Mouse (Mus musculus) MEL (cell line): ENCODE measurements around the gene Sphk2. TPM values are rescaled to one million over a fixed set of nuclear protein-coding genes. Genes with fewer than 3 reads are reported as not detected.

Experiments
- DNase-seq: peaks from one replicate; pipeline ENCODE4 v3.0.0; 2011; ENCODE audit warnings: low read depth, low spot score
- H3K27ac ChIP-seq: 2 replicates; pipeline ENCODE4 v1.5.1; 2012; ENCODE audit warnings: low read depth, mild to moderate bottlenecking, control low read depth, low read length, moderate library complexity; ENCODE audit not compliant: control insufficient read depth
- H3K27me3 ChIP-seq, 2 experiments: fragments of 150-350 bp in 1 of 2; sonication (generic) in 1 of 2; 2 replicates each; pipeline ENCODE4 v1.6.1; 2012; ENCODE audit warnings: low read length in 2 of 2, mild to moderate bottlenecking in 2 of 2, improper control_type of control experiment in 1 of 2, moderate library complexity in 1 of 2; ENCODE audit not compliant: insufficient read depth in 2 of 2, control insufficient read depth in 1 of 2
- H3K36me3 ChIP-seq, 2 experiments: 2 replicates each; pipeline ENCODE4 v1.6.1; 2012 to 2014; ENCODE audit warnings: low read length in 2 of 2, improper control_type of control experiment in 1 of 2, inconsistent platforms in 1 of 2, mild to moderate bottlenecking in 1 of 2; ENCODE audit not compliant: insufficient read depth in 2 of 2, control insufficient read depth in 1 of 2
- H3K4me1 ChIP-seq, 2 experiments: fragments of 150-350 bp in 1 of 2; sonication (generic) in 1 of 2; 2 replicates each; pipeline ENCODE4 v1.6.1; 2012; ENCODE audit warnings: low read length in 2 of 2, improper control_type of control experiment in 1 of 2, mild to moderate bottlenecking in 1 of 2; ENCODE audit not compliant: insufficient read depth in 2 of 2, control insufficient read depth in 1 of 2
- H3K4me3 ChIP-seq, 2 experiments: fragments of 150-350 bp in 1 of 2; sonication (generic) in 1 of 2; 2 replicates each; pipeline ENCODE4 v1.5.1; 2012; ENCODE audit warnings: low read depth in 2 of 2, low read length in 2 of 2, mild to moderate bottlenecking in 2 of 2, moderate library complexity in 2 of 2, control low read depth in 1 of 2, improper control_type of control experiment in 1 of 2; ENCODE audit not compliant: control insufficient read depth in 1 of 2, insufficient read depth in 1 of 2
- H3K79me2 ChIP-seq: 2 replicates; pipeline ENCODE4 v1.6.1; 2012; ENCODE audit warnings: mild to moderate bottlenecking, low read length, moderate library complexity; ENCODE audit not compliant: control insufficient read depth, poor library complexity, insufficient read depth
- H3K9ac ChIP-seq: 2 replicates; pipeline ENCODE4 v1.6.1; 2012; ENCODE audit warnings: low read depth, mild to moderate bottlenecking, control low read depth, low read length, moderate library complexity; ENCODE audit not compliant: control insufficient read depth, poor library complexity, severe bottlenecking
- H3K9me3 ChIP-seq: fragments of 150-350 bp; sonication (generic); replicated peaks from 2 replicates; pipeline ENCODE4 v1.6.1; 2012; ENCODE audit warnings: mild to moderate bottlenecking, low read length, improper control_type of control experiment, moderate library complexity; ENCODE audit not compliant: insufficient read depth
- CTCF ChIP-seq, 3 experiments: IDR thresholded peaks in 2 of 3; conservative IDR thresholded peaks in 1 of 3; 2 replicates each; pipeline ENCODE4 v1.5.1; 2011 to 2012; ENCODE audit warnings: low read length in 3 of 3, low read depth in 2 of 3, mild to moderate bottlenecking in 2 of 3, improper control_type of control experiment in 1 of 3, inconsistent platforms in 1 of 3, mixed read lengths in 1 of 3, moderate library complexity in 1 of 3; ENCODE audit not compliant: control insufficient read depth in 1 of 3, insufficient read depth in 1 of 3, poor library complexity in 1 of 3, severe bottlenecking in 1 of 3
- ELF1 ChIP-seq: IDR thresholded peaks from 2 replicates; pipeline ENCODE4 v1.6.1; 2014; ENCODE audit warnings: low read depth, mild to moderate bottlenecking, inconsistent platforms, low read length, improper control_type of control experiment, moderate library complexity
- EP300 ChIP-seq, 2 experiments: IDR thresholded peaks; 2 replicates each; pipeline ENCODE4 v1.6.1; 2011; ENCODE audit warnings: improper control_type of control experiment in 2 of 2, low read length in 2 of 2, low read depth in 1 of 2, mild to moderate bottlenecking in 1 of 2
- GATA1 ChIP-seq: IDR thresholded peaks from 2 replicates; pipeline ENCODE4 v1.6.1; 2011; ENCODE audit warnings: low read depth, low read length, improper control_type of control experiment
- HCFC1 ChIP-seq: IDR thresholded peaks from 2 replicates; pipeline ENCODE4 v1.6.1; 2012; ENCODE audit warnings: low read depth, mild to moderate bottlenecking, inconsistent platforms, low read length, improper control_type of control experiment, moderate library complexity
- JUND ChIP-seq: IDR thresholded peaks from 2 replicates; pipeline ENCODE4 v1.6.1; 2011; ENCODE audit warnings: low read depth, mild to moderate bottlenecking, improper control_type of control experiment, low read length
- KAT2A ChIP-seq: conservative IDR thresholded peaks from 2 replicates; pipeline ENCODE4 v1.6.1; 2012; ENCODE audit warnings: low read depth, low read length, improper control_type of control experiment, inconsistent platforms
- MAFK ChIP-seq: IDR thresholded peaks from 2 replicates; pipeline ENCODE4 v1.6.1; 2011; ENCODE audit warnings: low read depth, mild to moderate bottlenecking, low read length, improper control_type of control experiment, borderline replicate concordance
- MAZ ChIP-seq: IDR thresholded peaks from 2 replicates; pipeline ENCODE4 v1.6.1; 2012; ENCODE audit warnings: low read depth, mild to moderate bottlenecking, inconsistent platforms, low read length, improper control_type of control experiment
- NELFE ChIP-seq: IDR thresholded peaks from 2 replicates; pipeline ENCODE4 v1.6.1; 2011; ENCODE audit warnings: low read depth, low read length, improper control_type of control experiment
- NRF1 ChIP-seq: IDR thresholded peaks from 2 replicates; pipeline ENCODE4 v1.6.1; 2014; ENCODE audit warnings: low read depth, mild to moderate bottlenecking, inconsistent platforms, low read length, improper control_type of control experiment, moderate library complexity; ENCODE audit not compliant: poor library complexity, insufficient read depth, severe bottlenecking
- POLR2AphosphoS2 ChIP-seq: IDR thresholded peaks from 2 replicates; pipeline ENCODE4 v1.6.1; 2011; ENCODE audit warnings: low read length, improper control_type of control experiment
- POLR2AphosphoS5 ChIP-seq: IDR thresholded peaks from 2 replicates; pipeline ENCODE4 v1.6.1; 2012; ENCODE audit warnings: low read depth, borderline replicate concordance, mild to moderate bottlenecking, inconsistent platforms, low read length, moderate library complexity, mixed read lengths
- RAD21 ChIP-seq: IDR thresholded peaks from 2 replicates; pipeline ENCODE4 v1.6.1; 2011; ENCODE audit warnings: mild to moderate bottlenecking, low read depth, low read length, improper control_type of control experiment
- RCOR1 ChIP-seq: IDR thresholded peaks from 2 replicates; pipeline ENCODE4 v1.6.1; 2012; ENCODE audit warnings: low read depth, mild to moderate bottlenecking, inconsistent platforms, low read length, improper control_type of control experiment
- TAL1 ChIP-seq: IDR thresholded peaks from 2 replicates; pipeline ENCODE4 v1.6.1; 2012; ENCODE audit warnings: mild to moderate bottlenecking, inconsistent platforms, low read length, moderate library complexity, mixed read lengths
- USF2 ChIP-seq, 2 experiments: IDR thresholded peaks; 2 replicates each; pipeline ENCODE4 v1.6.1; 2011 to 2012; ENCODE audit warnings: improper control_type of control experiment in 2 of 2, low read length in 2 of 2, borderline replicate concordance in 1 of 2, inconsistent platforms in 1 of 2, low read depth in 1 of 2, mild to moderate bottlenecking in 1 of 2; ENCODE audit not compliant: insufficient read depth in 1 of 2
- ZMIZ1 ChIP-seq: IDR thresholded peaks from 2 replicates; pipeline ENCODE4 v1.6.1; 2012; ENCODE audit warnings: low read depth, mild to moderate bottlenecking, inconsistent platforms, low read length, improper control_type of control experiment, moderate library complexity
- polyA plus RNA-seq, 2 experiments: library from polyadenylated mRNA; stranded (reverse) in 1 of 2; unstranded in 1 of 2; fragments of >175 nt in 1 of 2; fragments of >200 nt in 1 of 2; gene quantifications; 2 replicates each; pipeline versions ENCODE4 v1.2.1 to v1.2.4; 2012; ENCODE audit warnings: low replicate concordance in 2 of 2, low read depth in 1 of 2; ENCODE audit not compliant: insufficient read length in 2 of 2, insufficient read depth in 1 of 2, missing spikeins in 1 of 2
- total RNA-seq: library from RNA; depleted of rRNA; stranded (reverse); fragments of 300-350 nt; gene quantifications from 2 replicates; pipeline ENCODE4 v1.2.3, GENCODE M21; 2012

The Sphk2 gene
- total and polyA plus RNA-seq, 3 experiments = 21.0 to 40.2 TPM; not detected in 1

DNA sequence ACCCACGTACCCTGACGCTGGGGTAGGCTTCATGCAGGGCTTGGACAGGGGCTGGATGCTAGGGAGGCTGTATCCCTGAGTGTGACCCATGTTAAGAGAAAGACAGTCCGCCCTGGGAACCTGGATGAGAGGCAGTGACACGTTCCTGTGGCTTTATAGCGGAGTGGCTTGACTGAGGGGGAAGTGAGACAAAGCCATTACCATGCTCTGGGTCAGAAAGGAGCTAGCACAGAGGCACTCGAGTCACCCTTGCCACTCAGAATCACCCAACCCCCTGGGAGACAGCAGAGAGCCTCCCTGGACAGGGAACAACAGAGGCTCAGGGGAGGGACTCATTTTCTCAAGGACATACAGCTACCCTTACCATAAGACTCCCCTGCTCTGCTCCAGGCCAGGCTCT, 28.7 kb downstream of the Sphk2 start:
- H3K4me1 ChIP-seq = no peaks in the 10 kb centered on the region; a peak in 1 of 4 replicates
- H3K9ac ChIP-seq = no peak overlapping the region
- DNase-seq = no peak
- no peak for TF ChIP-seq JUND
- no peak for TF ChIP-seq MAFK
- TF ChIP-seq ELF1 = no peak
- H3K79me2 ChIP-seq = no peaks in the 10 kb centered on the region
- H3K4me3 ChIP-seq = no peak overlapping the region
- peaks cover 1 to 7% of the 10 kb centered on the region in 2 experiments; a peak in 2 of 4 replicates for H3K27me3 ChIP-seq
- no peaks in the 10 kb centered on the region for H3K9me3 ChIP-seq
- H3K36me3 ChIP-seq = no peaks in the 10 kb centered on the region
- H3K27ac ChIP-seq = no peak overlapping the region

DNA sequence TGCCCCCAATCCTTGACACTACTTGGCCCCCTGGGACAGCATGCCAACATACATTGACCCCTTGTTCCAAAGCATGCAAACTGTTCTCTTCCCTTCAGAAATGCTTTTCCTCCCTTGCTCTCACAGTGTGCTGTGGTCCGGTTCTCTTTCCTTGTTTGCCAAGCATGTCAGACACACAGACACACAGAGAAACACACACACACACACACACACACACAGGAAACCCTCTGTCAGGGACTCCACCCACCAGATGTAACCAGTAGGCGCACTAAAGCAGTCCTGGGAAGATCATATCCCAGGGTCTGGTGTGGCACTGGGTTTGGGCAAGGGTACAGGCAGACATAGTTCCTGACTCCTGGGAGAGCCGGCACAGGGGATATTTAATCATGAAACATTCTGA, 31.0 kb downstream of the Sphk2 start:
- peaks cover 1 to 5% of the 10 kb centered on the region in 2 experiments; a peak in 2 of 4 replicates for H3K27me3 ChIP-seq
- no peak overlapping the region for H3K4me3 ChIP-seq
- H3K79me2 ChIP-seq = no peaks in the 10 kb centered on the region
- no peak overlapping the region for H3K27ac ChIP-seq
- no peaks in the 10 kb centered on the region for H3K9me3 ChIP-seq
- H3K9ac ChIP-seq = no peak overlapping the region
- TF ChIP-seq POLR2AphosphoS5 (no peak), ZMIZ1 (no peak), TAL1 (no peak)
- H3K36me3 ChIP-seq = peaks cover 0 to 8% of the 10 kb centered on the region in 2 experiments; a peak in 2 of 4 replicates
- DNase-seq = no peak
- peaks cover 4 to 8% of the 10 kb centered on the region in 2 experiments for H3K4me1 ChIP-seq

DNA sequence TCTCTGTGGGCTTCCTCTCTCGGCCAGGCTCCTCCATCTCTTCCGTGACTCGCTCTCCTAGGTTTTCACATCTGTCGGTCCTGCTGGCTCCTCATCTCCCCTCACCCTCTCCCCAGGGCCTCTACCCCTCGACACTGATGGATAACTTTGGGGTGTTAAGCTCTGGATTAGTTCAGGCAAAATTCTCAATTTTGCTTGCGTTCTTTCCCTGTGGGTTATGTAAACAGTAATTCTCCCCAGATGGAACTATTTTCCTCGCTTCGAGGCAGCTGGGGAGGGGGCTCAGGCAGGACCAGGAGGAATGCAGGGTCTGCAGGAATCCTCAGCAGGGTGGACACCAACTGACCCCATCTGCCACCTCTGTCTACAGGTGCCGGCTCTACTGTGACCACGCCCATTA, 32.0 kb downstream of the Sphk2 start:
- Histone ChIP-seq H3K27ac (no peak overlapping the region), H3K27me3 (peaks cover 1 to 3% of the 10 kb centered on the region in 2 experiments; a peak in 2 of 4 replicates), H3K4me1 (peaks cover 13 to 18% of the 10 kb centered on the region in 2 experiments), H3K4me3 (no peak overlapping the region), H3K9ac (no peak overlapping the region), H3K36me3 (peaks cover 0 to 16% of the 10 kb centered on the region in 2 experiments; a peak in 2 of 4 replicates), H3K79me2 (no peaks in the 10 kb centered on the region), H3K9me3 (no peaks in the 10 kb centered on the region)
- no peak for TF ChIP-seq USF2 (IDR thresholded peaks at IDR 0.05; ENCODE audit: borderline replicate concordance in 1 of 2, insufficient read depth in 1 of 2, low read depth in 1 of 2, low read length in 2 of 2)
- TF ChIP-seq CTCF (IDR thresholded peaks at IDR 0.05 in 2 of 3, conservative IDR thresholded peaks at IDR 0.05 in 1 of 3; ENCODE audit: control insufficient read depth in 1 of 3, insufficient read depth in 1 of 3, low read depth in 2 of 3, low read length in 3 of 3, poor library complexity in 1 of 3, severe bottlenecking in 1 of 3) = no peak
- TF ChIP-seq MAZ = no peak
- no peak for TF ChIP-seq POLR2AphosphoS2
- TF ChIP-seq RCOR1 = no peak
- no peak for TF ChIP-seq RAD21
- no peak for TF ChIP-seq HCFC1
- no peak for TF ChIP-seq POLR2AphosphoS5
- TF ChIP-seq NELFE = no peak
- no peak for TF ChIP-seq EP300 (IDR thresholded peaks at IDR 0.05; ENCODE audit: low read depth in 1 of 2, low read length in 2 of 2)
- no peak for TF ChIP-seq GATA1
- TF ChIP-seq KAT2A = no peak
- TF ChIP-seq NRF1 = no peak
- no peak for DNase-seq
